Mouse (Mus musculus) heart, embryonic 11.5 days (tissue): Measurements from ENCODE around the gene Dsn1. TPM values are rescaled to one million over a fixed set of nuclear protein-coding genes. Genes with fewer than 3 reads are reported as not detected.

ENCODE experiments used
- ATAC-seq: fragments of 200-750 bp; cut with Nextera tagmentation; replicated peaks from 2 replicates; pipeline ENCODE4 v1.8.0; 2017; ENCODE audit warnings: moderate library complexity; ENCODE audit not compliant: insufficient number of reproducible peaks, low FRiP score, low TSS enrichment
- H3K27ac ChIP-seq: fragments of 300-500 bp; sonication (generic); 2 replicates; pipeline ENCODE4 v1.5.1; 2014; ENCODE audit warnings: mild to moderate bottlenecking, low read depth, low read length
- H3K27me3 ChIP-seq: fragments of 300-500 bp; sonication (generic); 2 replicates; pipeline ENCODE4 v1.6.1; 2014; ENCODE audit warnings: mild to moderate bottlenecking, low read length, mixed read lengths; ENCODE audit not compliant: control insufficient read depth, insufficient read depth
- H3K36me3 ChIP-seq: fragments of 300-500 bp; sonication (generic); 2 replicates; pipeline ENCODE4 v1.6.1; 2014; ENCODE audit warnings: mild to moderate bottlenecking, low read length, moderate library complexity, mixed read lengths; ENCODE audit not compliant: control insufficient read depth, insufficient read depth
- H3K4me1 ChIP-seq: fragments of 300-500 bp; sonication (generic); 2 replicates; pipeline ENCODE4 v1.6.1; 2014; ENCODE audit warnings: low read length; ENCODE audit not compliant: control insufficient read depth, insufficient read depth
- H3K4me2 ChIP-seq: fragments of 300-500 bp; sonication (generic); 2 replicates; pipeline ENCODE4 v1.6.1; 2014; ENCODE audit warnings: mild to moderate bottlenecking, moderate library complexity
- H3K4me3 ChIP-seq: fragments of 300-500 bp; sonication (generic); 2 replicates; pipeline ENCODE4 v1.5.1; 2014; ENCODE audit warnings: low read depth, low read length
- H3K9ac ChIP-seq: fragments of 300-500 bp; sonication (generic); 2 replicates; pipeline ENCODE4 v1.6.1; 2014; ENCODE audit warnings: mild to moderate bottlenecking, low read depth, low read length, moderate library complexity
- H3K9me3 ChIP-seq: fragments of 300-500 bp; sonication (generic); replicated peaks from 2 replicates; pipeline ENCODE4 v1.6.1; 2016; ENCODE audit warnings: low read length; ENCODE audit not compliant: control insufficient read depth
- WGBS: fragments of 180-500 bp; shearing (Covaris S2); extraction: QIAGEN DNeasy Blood & Tissue Kit; methylation state at CpG from one replicate; pipeline ENCODE4 v1.1.7; 2014; ENCODE audit not compliant: insufficient replicate concordance; 5-methylcytosine and 5-hydroxymethylcytosine counted together
- polyA plus RNA-seq: library from polyadenylated mRNA; unstranded; fragments of >200 nt; fragmentation: Nextera tagmentation; extraction: Ambion mirVana; gene quantifications from 2 replicates; pipeline ENCODE4 v1.2.1, GENCODE M21; 2014

Dsn1 gene
- polyA plus RNA-seq, 1 experiment from 2014 or later = 38.4 TPM

DNA sequence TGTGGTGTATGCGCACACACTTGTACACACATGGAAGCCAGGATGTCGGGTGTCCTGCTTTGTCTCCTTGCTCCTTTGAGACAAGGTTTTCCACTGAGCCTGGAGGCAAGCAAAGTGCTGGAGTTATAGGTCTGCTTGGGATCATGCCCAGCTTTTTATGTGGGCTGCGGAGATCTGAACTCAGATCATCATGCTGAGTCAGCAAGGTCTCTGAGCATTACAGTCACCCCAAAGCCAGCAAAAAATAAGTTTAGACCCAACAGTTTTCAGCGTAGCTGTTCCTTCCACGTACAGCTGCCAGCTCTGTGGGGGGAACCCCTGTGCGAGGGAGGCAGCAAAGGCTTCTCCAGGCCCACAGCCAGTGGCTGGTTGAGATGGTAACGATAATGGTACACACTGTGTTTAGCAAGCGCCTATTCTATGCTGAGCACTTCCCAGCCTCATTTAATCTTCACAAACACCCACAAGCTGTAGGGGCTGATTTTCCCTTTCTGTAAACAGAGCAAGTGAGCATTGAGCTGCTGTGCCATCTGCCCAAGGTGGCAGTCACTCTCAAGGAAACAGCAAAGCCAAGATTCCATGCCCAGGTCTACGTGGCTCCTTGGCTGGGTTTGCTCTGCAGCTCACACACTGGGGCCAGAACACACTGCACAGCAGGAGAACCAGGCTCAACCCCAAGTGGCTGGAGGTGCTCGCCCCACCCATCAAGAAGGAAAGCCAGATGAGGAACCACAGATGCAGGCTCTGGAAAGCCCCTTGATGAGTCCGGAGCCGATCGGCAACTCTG, 41.6 kb upstream of the Dsn1 start:
- Histone ChIP-seq H3K27ac (no peak overlapping the region), H3K4me1 (peaks cover 8% of the 10 kb centered on the region), H3K27me3 (no peaks in the 10 kb centered on the region), H3K36me3 (peaks cover 31% of the 10 kb centered on the region), H3K4me3 (no peak overlapping the region), H3K4me2 (no peak overlapping the region), H3K9ac (no peak overlapping the region), H3K9me3 (no peaks in the 10 kb centered on the region)
- ATAC-seq = no peak
- 87% methylated on average over 13 of the region's 13 CpGs for WGBS

DNA sequence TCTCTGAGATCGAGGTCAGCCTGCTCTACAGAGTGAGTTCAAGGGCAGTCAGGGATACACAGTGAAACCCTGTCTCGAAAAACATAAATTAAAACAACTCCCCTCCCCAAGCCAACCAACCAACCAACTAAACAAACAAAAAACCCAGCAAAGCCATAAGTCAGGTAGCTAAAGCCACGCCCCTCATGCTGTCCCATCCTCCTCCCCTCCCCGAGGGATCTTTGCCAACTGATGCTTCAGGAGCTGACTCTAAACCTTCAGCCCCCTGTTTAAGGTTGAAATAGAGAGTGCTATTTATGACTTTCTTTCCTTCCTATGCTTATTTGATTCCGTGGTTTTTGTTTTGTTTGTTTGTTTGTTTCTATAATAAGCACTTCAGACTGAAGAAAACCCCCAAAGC, 40.0 kb upstream of the Dsn1 start:
- H3K4me2 ChIP-seq = no peak overlapping the region
- H3K27ac ChIP-seq = no peak overlapping the region
- no peaks in the 10 kb centered on the region for H3K9me3 ChIP-seq
- no peak overlapping the region for H3K9ac ChIP-seq
- no peak overlapping the region for H3K4me3 ChIP-seq
- peaks cover 26% of the 10 kb centered on the region for H3K36me3 ChIP-seq
- H3K27me3 ChIP-seq = no peaks in the 10 kb centered on the region
- peaks cover 5% of the 10 kb centered on the region for H3K4me1 ChIP-seq
- 83% methylated on average over 5 of the region's 5 CpGs for WGBS
- ATAC-seq = no peak

DNA sequence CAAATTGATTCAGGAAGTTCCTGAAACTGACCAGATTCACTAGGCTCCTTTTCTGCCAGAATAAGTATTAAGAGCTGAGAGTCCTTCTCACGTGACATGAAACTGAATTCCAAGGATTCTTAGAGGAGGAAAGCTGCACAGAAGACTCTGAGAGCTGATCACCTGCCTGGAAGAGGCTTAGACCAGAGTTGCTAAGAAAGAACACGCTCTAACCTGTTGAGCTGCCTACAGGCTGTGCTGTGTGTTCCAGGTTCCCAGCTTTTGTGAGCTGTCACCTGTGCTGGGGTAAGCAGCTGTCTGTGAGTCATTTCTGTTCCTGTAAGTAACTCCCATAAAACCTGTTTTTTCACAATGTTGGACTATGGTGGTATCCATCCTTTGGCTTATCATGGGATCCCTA, 39.0 kb upstream of the Dsn1 start:
- Histone ChIP-seq H3K9me3 (no peaks in the 10 kb centered on the region), H3K27me3 (no peaks in the 10 kb centered on the region), H3K36me3 (peaks cover 27% of the 10 kb centered on the region), H3K4me2 (no peak overlapping the region), H3K9ac (no peak overlapping the region), H3K4me1 (peaks cover 5% of the 10 kb centered on the region), H3K4me3 (no peak overlapping the region), H3K27ac (no peak overlapping the region)
- 91% methylated on average over 2 of the region's 2 CpGs for WGBS
- no peak for ATAC-seq

DNA sequence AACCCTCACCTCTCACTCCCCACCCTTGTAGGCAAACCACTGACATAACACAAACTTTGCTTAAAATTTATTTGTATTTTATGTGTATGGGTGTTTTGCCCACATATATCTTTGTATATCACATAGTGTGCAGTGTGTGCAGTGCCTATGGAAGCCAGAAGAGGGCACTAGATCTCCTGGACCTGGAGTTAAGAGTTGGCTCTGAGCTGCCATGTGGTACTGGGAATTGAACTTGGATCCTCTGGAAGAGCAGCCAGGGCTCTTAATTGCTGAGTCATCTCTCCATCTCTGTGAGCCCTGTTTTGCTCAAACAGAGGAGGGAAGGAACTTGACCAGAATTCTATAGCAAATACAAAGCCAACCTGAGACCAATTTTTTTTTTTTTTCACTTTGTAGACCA, 37.0 kb upstream of the Dsn1 start:
- H3K36me3 ChIP-seq = peaks cover 44% of the 10 kb centered on the region
- H3K4me1 ChIP-seq = no peaks in the 10 kb centered on the region
- ATAC-seq = no peak
- no peak overlapping the region for H3K4me3 ChIP-seq
- H3K9ac ChIP-seq = no peak overlapping the region
- no peak overlapping the region for H3K4me2 ChIP-seq
- no peak overlapping the region for H3K27ac ChIP-seq
- H3K9me3 ChIP-seq = no peaks in the 10 kb centered on the region
- no peaks in the 10 kb centered on the region for H3K27me3 ChIP-seq

DNA sequence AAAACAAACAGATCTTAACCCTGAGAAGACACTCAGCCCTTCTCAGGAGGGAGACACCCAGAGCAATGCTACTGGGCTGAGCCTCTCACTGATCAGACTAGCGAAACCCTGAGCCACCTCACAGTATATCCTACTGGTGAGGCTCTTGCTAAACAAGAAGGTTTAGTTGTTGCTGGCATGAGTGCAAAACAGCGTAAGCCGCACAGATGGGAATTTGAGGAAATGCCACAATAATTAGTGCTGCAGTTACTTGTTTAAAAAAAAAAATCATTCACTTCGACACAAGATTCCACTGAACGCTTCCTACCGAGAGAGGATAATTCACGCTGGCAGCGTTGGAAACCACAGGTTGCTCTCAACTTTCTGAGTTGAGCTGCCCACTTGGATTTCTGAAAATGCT, 36.6 kb upstream of the Dsn1 start:
- Histone ChIP-seq H3K9me3 (no peaks in the 10 kb centered on the region), H3K36me3 (peaks cover 48% of the 10 kb centered on the region), H3K4me1 (no peaks in the 10 kb centered on the region), H3K4me2 (no peak overlapping the region), H3K27me3 (no peaks in the 10 kb centered on the region), H3K9ac (no peak overlapping the region), H3K4me3 (no peak overlapping the region), H3K27ac (no peak overlapping the region)
- ATAC-seq = no peak
- 90% methylated on average over 8 of the region's 8 CpGs for WGBS

DNA sequence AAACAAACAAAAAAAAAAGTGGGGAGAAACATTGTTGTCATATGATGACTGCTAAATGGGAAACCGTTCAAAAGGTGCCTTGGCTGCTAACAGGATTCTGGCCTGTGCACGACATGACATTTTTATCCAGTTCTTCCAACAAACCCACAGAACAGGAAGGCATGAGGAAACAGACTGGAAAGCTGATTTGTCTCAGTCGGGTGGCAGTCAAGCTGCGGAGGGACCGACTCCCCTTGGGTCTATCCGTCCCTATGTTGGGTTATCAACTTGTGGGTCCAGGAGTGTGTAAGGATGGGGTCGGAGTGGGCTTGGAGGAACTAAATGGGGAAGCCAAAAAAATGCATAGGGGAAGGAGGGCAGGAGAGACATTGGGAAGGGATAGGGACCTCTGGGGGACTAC, 34.5 kb upstream of the Dsn1 start:
- Histone ChIP-seq H3K36me3 (peaks cover 47% of the 10 kb centered on the region), H3K27ac (no peak overlapping the region), H3K4me1 (no peaks in the 10 kb centered on the region), H3K9ac (no peak overlapping the region), H3K4me2 (no peak overlapping the region), H3K9me3 (no peaks in the 10 kb centered on the region), H3K27me3 (no peaks in the 10 kb centered on the region), H3K4me3 (no peak overlapping the region)
- whole genome bisulfite sequencing = 80% methylated on average over 7 of the region's 7 CpGs
- no peak for ATAC-seq

DNA sequence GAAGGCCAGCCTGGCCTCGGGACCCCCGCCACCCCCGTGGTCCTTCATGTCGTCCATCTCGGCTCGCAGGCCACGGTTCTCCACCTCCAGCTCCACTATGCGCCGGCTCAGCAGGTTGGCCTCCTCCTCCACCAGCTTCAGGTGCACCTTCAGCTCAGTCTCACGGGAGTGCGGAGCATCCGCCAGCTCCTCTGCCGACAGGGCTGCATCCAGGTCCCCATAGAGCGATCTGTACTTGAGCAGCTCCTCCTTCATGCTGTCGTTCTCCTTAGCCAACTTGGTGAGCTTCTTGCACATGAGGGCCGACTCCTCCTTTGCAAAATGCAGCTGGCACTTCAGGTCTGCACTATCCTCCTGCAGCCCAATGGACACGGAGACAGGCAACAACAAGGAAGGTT, 33.7 kb upstream of the Dsn1 start:
- ATAC-seq = no peak
- no peaks in the 10 kb centered on the region for H3K4me1 ChIP-seq
- H3K27ac ChIP-seq = no peak overlapping the region; the same call in 1 of the 2 replicates
- H3K4me2 ChIP-seq = no peak overlapping the region
- H3K36me3 ChIP-seq = peaks cover 39% of the 10 kb centered on the region
- H3K4me3 ChIP-seq = no peak overlapping the region
- H3K9me3 ChIP-seq = no peaks in the 10 kb centered on the region
- WGBS = 77% methylated on average over 17 of the region's 17 CpGs
- no peak overlapping the region for H3K9ac ChIP-seq
- no peaks in the 10 kb centered on the region for H3K27me3 ChIP-seq

DNA sequence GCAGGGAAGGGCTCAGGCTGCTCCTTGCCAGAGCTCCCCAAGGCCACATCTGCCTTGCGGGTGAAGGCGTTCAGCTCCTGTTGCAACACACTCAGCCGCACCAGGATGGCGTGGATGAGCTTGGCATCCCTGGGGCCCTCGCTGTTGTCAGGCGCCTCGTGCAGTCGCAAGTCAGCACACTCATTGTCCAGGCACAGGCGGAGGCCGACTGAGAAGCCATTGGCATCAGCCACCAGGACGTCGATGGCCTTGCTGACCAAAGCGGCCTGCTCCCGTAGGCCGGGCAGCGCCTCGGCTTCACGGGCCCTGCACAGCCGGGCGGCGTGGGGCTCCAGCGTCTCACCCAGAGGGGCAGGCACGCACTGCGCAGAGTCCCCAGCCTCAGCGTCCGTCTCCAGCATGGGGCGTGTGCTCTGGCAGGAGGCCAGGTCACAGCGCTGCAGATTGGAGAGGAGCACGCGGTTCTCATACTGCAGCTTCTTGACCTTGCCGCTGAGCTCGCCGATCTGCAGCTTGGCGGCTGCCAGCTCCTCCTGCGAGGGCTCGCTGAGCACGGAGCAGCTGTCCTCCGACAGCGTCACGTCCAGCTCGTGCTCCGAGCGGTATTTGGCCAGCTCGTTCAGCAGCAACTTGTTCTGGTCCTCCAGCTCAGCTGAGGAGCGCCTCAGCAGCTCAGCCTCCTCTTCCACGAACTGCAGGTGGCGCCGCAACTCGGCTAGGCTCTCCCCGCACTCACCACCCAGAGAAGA, 33.1 kb upstream of the Dsn1 start:
- H3K4me3 ChIP-seq = no peak overlapping the region
- WGBS = 86% methylated on average over 50 of the region's 50 CpGs
- no peak overlapping the region for H3K9ac ChIP-seq
- no peaks in the 10 kb centered on the region for H3K4me1 ChIP-seq
- no peaks in the 10 kb centered on the region for H3K27me3 ChIP-seq
- no peak for ATAC-seq
- H3K9me3 ChIP-seq = no peaks in the 10 kb centered on the region
- no peak overlapping the region; the same call in 1 of the 2 replicates for H3K27ac ChIP-seq
- peaks cover 34% of the 10 kb centered on the region for H3K36me3 ChIP-seq
- no peak overlapping the region for H3K4me2 ChIP-seq

DNA sequence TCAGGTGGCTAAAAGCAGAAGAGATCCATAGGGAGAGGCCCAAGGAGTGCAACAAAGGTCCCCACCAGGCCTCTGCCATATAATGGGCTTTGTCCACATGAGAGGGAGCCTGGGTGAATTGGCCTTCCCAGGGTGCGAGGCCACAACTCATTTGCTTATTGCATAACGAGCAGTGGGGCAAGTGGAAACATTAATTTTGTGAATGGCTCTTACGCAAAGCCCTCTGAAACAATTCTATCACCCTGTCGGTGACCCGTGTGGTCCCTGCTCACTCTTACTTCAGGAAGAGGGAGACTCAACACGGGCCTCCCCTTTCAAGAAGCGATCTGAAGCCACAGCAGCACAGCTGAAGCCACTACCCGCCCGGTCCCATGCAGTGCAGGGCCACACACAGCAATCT, 30.3 kb upstream of the Dsn1 start:
- Histone ChIP-seq H3K4me2 (no peak overlapping the region), H3K9ac (no peak overlapping the region), H3K4me1 (no peaks in the 10 kb centered on the region), H3K27ac (no peak overlapping the region), H3K4me3 (no peak overlapping the region), H3K9me3 (no peaks in the 10 kb centered on the region), H3K36me3 (peaks cover 39% of the 10 kb centered on the region), H3K27me3 (no peaks in the 10 kb centered on the region)
- ATAC-seq = no peak
- WGBS = 86% methylated on average over 9 of the region's 9 CpGs
